Mouse (Mus musculus): Measurements from ENCODE around the gene Ifi202b.
"Not testable (repeated sequence)": the region's sequence is repeated elsewhere in the genome, so short reads cannot be mapped to it uniquely, and the experiment has no call there.

Gene Ifi202b

DNA sequence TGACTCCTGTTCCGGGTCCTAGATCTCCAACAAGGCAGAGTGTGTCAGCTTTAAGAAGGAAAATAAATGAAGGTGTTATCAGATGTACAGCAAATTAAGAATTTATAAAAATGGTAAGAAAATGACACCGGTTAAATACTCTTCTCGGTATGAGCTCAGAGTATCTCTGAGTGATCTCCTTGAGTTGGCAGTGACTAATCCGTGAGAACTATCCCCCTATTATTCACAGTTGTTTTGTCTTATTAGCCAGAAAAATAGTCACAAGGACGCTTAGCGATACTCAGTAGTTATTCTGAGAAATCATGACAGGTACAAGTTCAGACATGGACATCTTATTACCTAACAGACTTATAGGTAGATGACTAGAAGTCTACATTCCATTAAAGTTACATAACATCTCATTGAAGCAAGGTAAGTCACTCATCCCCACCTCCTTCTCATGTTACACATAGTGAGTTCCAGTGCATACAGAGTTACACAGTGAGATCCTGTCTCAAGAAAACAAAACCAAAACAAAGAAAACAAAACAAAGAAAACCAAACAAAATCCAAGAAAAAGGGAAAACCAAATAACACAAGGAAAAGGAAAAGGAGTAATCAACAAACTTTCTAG lies at the start of gene Ifi202b:
Ifi202b (minus strand) TSS at position 51 of the 612 bp plus-strand sequence.
- in situ Hi-C loops (cut with MseI, MboI), result not testable (repeated sequence)

DNA sequence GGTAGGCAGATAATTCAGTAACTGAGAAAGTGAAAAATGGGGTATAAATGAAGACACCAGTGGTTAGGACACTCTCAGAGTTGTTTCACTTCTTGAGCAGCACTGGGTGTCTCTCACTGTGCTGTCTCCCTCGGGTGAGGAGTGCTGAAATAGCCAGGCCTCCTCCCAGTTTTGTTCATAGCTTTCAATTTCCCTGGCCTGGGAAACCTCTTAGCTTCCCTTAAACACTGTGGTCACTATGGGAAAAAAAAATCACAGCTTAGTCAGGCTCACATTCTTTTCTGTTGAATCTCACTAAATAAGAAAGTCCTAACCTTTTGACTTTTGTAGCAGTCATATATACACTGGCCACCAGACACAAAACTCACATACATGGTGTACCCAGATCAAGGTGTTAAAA lies 49.2 kb upstream of the Ifi202b start, which contains the start of gene Ifi205:
Ifi205 (minus strand) TSS at position 113 of the 400 bp plus-strand sequence.
- in situ Hi-C loops (cut with MseI, MboI), result no loop called here

DNA sequence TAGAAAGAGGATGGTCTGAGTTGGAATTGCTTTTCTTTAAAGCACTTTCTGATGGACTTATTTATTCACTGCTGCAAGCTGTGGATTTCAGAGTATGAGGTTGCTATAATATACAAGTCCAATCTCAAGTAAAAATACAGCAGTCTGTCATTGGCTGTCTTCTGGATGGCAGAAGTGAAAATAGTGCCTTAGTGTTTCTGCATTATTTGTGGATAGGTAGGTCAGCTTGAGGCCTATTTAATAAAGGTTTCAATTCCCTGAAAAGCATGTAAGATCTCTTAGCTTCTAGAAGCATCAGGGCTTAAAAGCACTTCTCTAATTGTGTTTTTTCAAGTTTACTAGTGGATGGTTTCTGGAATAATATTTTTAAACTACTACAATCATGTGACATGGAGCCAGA lies 24.5 kb upstream of the Ifi202b start:
- in situ Hi-C loops (cut with MseI, MboI), result not testable (repeated sequence)

DNA sequence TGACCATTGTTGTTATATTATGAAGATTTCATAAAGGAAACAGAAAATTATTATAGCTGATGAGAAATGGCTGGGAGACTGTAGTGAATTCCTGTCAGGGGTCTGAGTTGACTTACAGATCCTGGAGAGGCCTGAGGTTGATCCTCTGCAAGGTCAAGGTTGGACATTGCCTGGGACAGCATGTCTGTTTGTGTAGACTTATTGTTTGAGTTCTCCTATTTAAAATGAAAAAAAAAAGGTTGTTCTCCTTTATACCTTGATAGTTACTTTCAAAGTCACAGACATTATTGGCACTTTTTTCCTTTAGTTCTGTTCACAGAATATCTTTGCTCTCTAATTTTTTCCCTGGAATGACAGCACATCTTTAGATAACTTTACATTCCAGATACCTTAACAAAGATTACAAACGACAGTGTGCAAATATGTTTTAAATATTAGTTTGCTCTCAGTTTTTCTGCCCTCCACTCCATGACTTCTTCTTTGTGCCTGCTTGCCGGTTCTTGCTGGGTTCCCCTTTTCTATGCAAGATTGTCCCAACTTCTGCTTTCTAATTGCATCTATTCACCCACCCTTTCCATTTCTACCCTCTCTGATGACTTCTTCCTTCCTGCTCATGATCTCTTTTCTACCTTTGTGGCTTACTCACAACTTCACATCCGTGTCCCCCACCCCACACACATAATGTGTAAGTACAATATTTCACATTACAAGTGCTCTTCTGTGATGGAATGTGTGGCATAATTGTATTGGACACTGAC lies 22.0 kb upstream of the Ifi202b start:
- in situ Hi-C loops (cut with MseI, MboI), result not testable (repeated sequence)

DNA sequence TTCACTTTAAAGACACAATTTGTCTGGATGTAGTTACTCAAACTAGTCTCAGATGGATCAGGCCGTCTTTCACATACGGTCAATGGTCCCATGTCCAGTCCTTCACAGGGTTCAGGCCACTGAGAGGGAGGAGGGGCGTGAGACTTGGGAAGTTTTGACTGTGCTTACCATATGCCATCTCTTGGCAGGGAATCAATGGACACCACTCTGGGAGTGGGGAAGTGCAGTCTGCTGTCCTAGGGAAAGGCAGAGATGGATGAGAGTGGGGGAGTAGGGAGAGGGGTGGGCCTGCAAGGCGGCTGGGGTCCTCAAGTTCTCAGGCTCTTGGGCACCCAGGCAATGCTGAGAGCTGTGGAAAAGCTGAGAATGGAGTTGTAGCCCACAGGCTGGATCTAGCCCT lies 12.5 kb upstream of the Ifi202b start:
- in situ Hi-C loops (cut with MseI, MboI), result no loop called here

DNA sequence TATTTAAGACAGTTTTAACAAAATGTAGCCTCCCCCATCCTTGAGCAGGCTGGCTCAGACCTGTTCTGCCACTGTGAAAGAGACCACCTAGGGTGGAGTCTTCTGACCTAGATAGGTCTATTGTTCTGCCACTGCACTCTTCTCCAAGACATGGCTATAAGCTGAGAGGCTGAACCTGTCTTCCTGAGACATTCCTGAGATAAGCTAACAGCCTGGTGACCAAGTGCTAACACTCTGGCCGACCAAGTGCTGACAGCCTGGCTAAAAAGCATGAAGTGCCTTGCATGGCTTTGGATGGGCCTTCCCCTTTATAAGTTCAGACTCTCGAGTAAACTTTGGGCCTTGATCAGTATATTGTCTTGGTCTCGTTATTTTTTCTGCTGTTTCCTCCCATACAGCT lies 1.5 kb downstream of the Ifi202b start:
- in situ Hi-C loops (cut with MseI, MboI), result not testable (repeated sequence)

DNA sequence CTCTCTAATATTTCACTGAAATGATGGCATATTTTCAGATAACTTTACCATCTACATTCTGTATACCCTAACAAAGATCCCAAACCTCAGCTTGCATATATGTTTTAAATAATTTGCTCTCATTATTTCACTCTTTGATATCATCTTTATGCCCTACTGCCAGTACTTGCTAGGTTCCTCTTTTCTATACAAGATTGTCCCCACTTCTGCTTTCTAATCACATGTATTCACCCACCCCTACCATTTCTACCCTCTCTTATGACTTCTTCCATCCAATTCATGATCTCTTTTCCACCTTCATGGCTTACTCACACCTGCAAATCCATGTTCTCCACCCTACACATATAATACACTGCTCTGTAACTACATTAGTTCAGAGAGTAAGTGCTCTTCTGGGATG lies 4.9 kb downstream of the Ifi202b start:
- in situ Hi-C loops (cut with MseI, MboI), result no loop called here

DNA sequence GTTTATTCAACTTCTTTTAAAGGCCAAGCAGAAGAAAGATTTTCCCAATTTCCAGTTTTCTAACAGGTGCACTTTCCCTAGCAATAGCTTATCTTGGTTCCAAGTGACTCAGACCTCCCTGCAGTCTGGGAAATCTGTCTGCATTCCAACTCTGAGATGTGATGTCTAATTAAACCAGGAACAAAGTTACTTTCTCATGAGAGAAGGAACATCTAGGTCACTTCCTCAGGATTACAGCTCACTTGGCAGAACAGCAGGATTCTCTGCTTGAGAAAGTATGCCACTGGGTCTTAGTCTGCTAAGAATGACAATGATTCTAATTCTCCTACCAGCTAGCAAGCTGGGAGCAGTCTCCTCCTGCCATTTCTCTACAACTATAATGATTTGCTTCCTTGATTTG lies 9.4 kb downstream of the Ifi202b start:
- in situ Hi-C loops (cut with MseI, MboI), result no loop called here

DNA sequence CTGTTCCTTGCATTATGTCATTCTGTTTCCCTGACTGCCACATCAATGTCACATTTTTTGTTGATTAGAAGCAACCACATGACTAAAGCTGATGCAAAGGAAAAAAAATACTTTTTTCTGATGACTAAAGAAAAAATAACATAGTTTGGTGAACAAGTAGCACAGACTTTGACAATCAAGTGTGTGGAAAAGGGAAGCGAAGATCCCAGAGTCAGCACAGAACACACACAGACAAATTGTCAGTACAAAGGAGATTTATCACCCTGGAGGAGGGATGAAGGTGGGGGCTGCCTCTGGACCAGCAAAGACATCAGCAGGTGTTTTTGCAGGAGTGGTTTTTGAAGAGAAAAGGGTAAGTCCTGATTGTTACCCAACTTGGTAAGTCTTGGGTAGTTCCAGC lies 21.1 kb downstream of the Ifi202b start:
- in situ Hi-C loops (cut with MseI, MboI), result not testable (repeated sequence)

DNA sequence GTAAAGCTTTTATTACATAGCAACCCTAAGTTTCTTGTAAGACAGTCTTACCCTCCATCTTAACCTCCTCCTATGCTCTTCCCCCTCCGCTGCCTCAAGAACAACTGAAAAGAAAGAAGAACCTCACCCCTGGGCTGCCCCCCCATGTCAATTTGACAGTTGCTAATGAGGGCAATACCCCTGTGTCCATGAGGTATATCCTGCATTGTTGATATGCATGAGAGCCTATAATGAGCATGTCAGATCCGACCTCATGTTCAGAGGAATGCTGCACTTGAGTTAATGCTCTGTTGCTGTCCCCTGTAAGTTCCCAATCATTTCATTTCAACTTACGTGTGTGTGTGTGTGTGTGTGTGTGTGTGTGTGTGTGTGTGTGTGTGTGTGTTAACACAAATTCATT lies 22.5 kb downstream of the Ifi202b start:
- in situ Hi-C loops (cut with MseI, MboI), result not testable (repeated sequence)

DNA sequence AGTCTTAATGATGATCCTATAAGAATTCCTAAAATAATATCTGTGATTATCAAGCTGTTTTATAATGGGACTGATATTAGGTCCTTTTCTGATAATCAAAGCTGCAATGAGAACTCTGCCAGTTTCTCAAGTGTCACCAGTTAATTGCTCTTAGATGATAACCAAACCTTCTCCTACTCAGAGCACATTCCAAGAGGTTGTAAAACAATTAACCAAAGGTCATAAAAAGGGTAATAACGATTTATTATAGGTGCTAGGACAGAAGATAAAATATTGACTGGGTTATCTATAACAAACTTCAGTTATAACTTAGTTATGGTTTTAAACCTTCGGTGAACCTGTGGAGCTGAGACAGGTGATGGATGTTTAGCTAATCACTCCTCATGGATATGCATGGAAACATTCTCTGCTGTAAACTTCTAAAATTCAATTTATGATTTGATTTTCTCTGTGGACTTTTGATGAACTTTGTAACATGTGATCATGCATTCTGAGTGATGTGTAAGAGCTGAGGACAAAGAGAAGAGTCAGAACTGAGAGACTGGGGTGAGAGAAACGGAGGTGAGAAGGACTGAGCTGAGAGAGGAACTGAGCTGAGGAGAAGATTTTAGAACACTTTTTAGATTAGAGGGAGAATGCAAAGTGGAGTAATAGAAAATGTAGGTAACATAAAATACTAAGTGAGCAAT lies 26.6 kb downstream of the Ifi202b start:
- in situ Hi-C loops (cut with MseI, MboI), result not testable (repeated sequence)

DNA sequence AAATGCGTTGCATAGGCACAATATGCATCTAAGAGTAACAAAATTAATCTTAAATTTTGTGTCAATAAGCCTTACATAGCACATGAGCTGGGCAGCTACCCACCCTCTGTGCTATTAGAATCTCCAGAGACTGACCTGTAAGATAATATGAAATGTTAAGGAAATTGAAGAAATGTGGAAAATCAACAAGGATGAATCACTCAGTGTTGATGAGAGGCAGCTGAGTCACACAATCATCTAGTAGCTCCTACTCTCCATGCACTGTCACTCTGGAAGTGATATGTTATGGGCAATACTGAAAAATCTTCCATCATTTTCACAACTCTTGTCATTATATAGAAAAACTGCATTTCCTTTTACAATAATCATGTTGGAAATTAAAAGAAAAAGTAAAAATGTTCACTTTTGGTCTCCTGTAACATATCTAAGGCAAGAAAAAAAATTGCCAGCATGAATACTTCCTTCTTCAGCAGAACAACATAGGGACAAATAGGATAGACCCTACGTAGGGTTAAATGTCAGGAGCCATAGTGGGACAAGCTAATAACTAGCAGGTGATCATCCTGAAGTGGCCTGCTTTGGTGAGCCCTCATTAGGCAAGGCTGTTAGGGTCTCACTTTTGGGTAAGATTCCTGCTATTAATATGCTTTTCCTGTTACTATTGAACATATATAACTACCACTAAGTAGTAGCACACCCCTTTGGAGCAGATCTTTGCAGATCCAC lies 27.3 kb downstream of the Ifi202b start:
- in situ Hi-C loops (cut with MseI, MboI), result no loop called here

DNA sequence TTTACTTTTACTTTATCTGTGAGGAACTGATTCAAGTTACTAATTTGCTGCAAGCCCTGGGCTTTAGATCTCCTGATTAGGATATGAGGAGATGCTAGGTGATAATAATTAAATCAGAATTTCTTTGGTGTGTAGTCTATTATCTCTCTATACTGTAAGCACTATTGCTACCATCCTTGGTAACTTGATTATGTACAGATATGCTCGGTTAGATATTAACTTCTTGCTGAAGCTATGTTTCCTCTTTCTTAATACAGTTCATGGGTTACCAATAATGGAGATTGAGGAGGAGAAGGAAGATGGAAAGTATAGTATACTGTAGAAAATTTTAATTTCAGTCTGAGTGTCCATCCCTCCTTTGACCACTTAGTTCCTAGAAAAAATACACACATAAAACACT lies 29.0 kb downstream of the Ifi202b start:
- in situ Hi-C loops (cut with MseI, MboI), result no loop called here

DNA sequence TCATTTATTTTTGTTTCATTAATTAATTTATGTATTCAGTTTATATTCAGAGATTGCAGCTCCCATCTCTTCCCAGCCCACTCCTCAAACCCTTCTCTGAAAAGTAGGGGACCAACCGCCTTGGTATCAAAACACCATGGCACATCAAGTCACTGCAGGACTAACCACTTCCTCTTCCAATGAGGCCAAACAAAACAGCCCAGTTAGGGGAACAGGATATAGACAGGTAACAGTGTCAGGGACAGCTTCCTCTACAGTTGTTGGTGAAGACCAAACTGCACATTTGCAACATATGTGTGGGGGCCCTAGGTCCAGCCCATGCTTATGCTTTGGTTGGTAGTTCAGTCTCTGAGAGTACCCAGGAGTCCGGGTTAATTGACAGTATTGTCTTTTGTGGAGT lies 33.5 kb downstream of the Ifi202b start:
- in situ Hi-C loops (cut with MseI, MboI), result not testable (repeated sequence)

DNA sequence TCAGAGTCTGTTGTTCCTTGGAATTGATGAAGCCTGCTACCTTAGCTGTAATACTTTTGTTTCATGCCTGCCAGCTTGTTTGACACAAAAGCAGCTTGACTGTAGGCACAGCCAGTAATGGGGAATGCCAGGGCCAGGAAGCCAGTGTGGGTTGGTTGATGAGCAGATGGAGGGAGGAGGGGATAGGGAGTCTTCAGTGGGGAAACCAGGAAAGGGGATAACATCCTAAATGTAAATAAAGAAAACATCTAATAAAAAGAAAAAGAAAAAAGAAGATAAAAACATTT lies 39.8 kb downstream of the Ifi202b start:
- in situ Hi-C loops (cut with MseI, MboI), result not testable (repeated sequence)

DNA sequence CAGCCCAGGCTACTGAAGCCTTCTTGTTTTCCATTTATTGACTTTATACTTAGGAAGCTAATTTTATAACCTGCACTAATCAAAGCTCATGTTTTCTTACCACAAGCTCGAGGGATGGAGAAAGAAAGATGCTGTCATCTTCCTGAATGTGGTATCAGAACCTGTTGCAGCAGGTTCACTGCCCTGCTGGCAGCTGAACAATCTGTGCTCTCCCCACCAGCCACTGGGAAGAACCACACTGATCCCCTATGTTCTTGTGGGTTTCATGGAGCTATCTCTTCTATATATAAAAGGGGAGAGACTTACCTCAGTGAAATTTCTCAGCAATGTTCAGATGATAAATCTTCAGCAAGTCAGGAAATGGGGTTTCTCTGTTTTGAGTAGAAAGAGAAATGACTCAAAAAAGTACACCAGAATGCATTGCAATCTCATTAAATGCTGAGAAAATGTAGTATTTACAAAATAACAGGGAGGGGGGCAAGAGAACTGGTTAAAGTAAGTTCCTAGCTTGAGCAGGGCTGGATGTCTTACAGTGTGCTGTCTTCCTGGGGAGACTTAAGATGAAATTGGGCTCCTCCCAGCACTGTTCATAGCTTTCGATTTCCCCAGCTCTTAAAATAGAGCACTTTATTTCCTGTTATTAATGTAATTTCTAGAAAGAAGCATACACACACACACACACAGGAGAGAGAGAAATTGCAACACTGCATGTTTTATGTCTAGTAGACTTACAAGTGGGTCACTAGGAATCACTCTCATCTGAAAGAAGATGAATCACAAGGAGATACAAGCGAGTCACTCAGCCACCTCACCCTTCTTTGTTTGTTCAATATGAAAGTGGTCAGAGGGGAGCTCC lies 40.4 kb downstream of the Ifi202b start, which contains the start of the genes Mndal and Ifi203:
Mndal (minus strand) TSS at position 568 of the 856 bp plus-strand sequence.
Ifi203 (minus strand) TSS at position 749 of the 856 bp plus-strand sequence.
- in situ Hi-C loops (cut with MseI, MboI), result not testable (repeated sequence)

DNA sequence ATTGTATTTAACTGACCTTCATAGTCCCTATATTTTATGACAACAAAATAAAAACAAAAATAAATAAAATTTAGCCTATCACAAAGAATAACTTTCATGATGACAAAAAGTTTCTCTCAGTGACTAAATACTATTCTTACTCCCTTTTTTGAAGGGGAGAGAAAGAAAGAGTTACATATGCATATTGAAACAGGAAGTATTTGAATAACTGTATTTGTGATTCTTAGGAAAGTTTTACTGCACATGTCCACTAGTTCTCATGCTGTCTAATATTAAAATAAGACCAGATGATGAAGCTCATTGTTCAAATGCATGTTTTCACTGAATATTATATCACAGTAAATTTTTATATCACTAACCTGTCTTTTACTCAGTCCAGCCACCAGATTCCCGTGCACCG lies 41.0 kb downstream of the Ifi202b start:
- in situ Hi-C loops (cut with MseI, MboI), result not testable (repeated sequence)

DNA sequence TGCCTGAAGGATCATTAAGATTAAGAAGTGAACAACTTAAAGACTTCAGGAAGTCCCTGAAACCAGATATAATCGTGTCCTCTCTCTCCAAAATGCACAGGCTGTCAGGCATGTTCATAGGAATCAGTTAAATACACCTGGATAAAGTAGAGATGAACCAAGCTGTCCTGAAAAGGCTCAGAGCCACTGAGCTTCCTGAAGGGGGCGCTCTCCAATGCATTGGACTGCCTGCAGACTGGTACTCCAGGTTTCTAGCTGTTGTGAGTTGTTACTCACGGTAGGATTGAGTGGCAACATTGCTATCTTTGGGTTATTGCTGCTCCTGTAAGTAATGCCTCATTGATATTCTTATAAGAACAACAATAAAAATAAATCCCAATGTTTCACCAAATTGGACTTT lies 63.3 kb downstream of the Ifi202b start:
- in situ Hi-C loops (cut with MseI, MboI), result not testable (repeated sequence)

DNA sequence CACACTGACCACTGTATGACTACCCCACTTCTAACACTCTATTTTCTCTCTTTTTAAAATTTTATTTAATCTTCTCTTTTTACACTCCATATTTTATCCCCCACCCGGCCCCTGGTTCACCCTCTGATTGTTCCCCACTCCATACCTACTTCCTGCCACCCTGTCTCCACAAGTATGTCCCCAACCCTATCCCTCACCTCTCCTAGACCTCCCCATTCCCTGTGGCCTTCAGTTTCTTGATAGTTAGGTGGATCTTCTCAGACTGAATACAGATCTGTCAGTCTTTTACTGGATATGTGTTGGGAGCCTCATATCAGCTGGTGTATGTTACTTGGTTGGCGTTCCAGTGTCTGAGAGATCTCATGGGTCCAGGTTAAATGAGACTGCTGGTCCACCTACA lies 68.0 kb downstream of the Ifi202b start:
- in situ Hi-C loops (cut with MseI, MboI), result no loop called here

DNA sequence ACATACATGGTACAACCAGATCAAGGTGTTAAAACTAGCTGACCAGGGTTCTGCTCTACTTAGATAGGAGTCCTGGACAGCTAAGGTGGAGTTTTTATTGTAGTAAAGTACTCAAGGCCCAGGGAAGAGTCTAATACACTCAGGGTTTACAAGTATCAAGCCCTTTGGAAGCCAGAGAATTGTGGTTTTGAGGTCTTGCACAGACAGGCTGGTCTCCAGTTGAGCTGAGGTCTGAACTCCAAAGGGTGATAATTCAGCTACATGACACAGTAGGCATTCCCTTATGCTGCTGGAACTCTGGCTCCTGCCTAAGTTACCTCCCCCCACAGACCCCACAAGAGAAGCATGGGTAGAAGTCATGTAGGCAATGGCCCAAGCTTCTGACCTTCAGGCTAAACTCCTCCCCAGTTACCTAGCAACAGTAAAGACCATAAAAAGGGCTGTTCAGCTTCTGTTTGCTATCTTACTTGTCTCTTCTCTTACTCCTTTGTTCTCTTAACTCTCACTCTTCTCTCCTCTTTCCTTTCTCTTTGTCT lies 69.2 kb downstream of the Ifi202b start:
- in situ Hi-C loops (cut with MseI, MboI), result not testable (repeated sequence)
